Mouse (Mus musculus): ENCODE results near the gene Limch1. TPM values are rescaled to one million over a fixed set of nuclear protein-coding genes. Genes with fewer than 3 reads are reported as not detected.

Limch1 gene
- polyA plus RNA-seq, 1 experiment from 2014 or later: 52.8 TPM

DNA sequence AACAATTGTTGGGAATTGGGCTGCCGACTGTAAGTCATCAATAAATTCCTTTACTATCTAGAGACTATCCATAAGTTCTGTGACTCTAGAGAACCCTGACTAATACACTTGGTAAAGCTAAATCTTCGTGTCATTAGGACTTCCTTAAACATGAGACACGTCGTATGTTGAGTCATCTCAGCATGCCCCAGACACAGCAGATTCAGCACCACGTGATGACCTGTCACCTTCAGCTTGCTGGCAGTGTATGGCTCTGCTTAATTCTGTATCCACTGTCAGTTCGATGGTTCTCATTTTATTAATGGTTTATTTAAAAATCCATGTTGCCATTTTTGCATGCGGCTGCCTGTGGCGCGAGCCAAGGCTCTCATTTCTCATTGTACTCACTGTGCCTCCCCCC lies 298.3 kb downstream of the Limch1 start:
- peaks cover 27% of the 10 kb centered on the region for H3K36me3 ChIP-seq
- H3K4me3 ChIP-seq: no peak overlapping the region
- ATAC-seq (ENCODE audit: low read depth): no peak
- H3K4me2 ChIP-seq: no peak overlapping the region
- no peaks in the 10 kb centered on the region for H3K4me1 ChIP-seq (replicated peaks)
- 87% methylated on average over 9 of the region's 9 CpGs for WGBS
- H3K9ac ChIP-seq: no peak overlapping the region
- no peak overlapping the region for H3K27ac ChIP-seq (replicated peaks)
- H3K27me3 ChIP-seq: no peaks in the 10 kb centered on the region
- no peaks in the 10 kb centered on the region for H3K9me3 ChIP-seq

DNA sequence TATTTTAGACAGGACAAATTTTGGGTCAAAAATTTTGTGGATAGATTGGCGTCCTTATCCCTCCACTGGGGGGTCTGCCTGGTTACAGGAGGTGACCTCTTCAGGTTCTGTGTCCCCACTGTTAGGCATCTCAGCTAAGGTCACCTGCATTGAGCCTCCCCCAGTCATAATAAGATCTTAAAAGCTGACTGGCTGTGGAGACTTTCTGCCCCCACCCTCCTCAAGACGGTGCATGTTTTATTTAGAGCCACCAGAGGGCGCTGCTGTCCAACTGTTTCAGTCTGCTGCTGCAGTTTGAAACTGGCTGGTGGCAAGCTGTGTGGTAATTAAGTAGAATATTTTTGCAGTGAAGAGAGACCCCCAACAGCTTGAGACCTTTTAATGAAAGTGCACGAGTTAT lies 302.4 kb downstream of the Limch1 start:
- peaks cover 39% of the 10 kb centered on the region for H3K36me3 ChIP-seq
- peak; percentile 54; the same call in 1 of the 2 replicates for ATAC-seq (ENCODE audit: low read depth)
- H3K9me3 ChIP-seq: no peaks in the 10 kb centered on the region
- H3K9ac ChIP-seq: no peak overlapping the region
- no peak overlapping the region for H3K4me3 ChIP-seq
- H3K27me3 ChIP-seq: no peaks in the 10 kb centered on the region
- no peaks in the 10 kb centered on the region for H3K4me1 ChIP-seq (replicated peaks)
- no peak overlapping the region for H3K4me2 ChIP-seq
- WGBS: 19% methylated on average over 4 of the region's 4 CpGs
- no peak overlapping the region for H3K27ac ChIP-seq (replicated peaks)

DNA sequence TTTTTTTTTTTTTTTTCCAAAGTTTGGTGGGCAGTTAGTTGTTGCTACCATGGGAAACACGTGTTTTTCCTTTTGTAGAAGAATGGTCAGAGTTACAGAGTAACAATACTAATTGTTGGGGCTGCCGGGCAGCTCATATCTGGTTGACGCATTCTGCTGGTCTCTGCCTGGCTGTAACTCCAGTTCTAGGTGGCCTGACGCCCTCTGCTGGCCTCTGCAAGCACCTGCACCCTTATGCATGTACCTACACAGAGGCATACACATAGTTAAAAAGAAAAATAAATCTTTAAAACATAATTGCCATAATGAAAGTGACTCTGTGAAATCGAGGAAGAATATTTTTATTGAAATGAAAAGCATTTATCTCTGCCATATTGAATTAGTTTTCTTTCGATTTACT lies 312.2 kb downstream of the Limch1 start:
- H3K36me3 ChIP-seq: no peaks in the 10 kb centered on the region; the same call in none of the 2 replicates
- no peak overlapping the region for H3K4me3 ChIP-seq
- H3K4me2 ChIP-seq: no peak overlapping the region
- H3K27ac ChIP-seq (replicated peaks): no peak overlapping the region
- H3K4me1 ChIP-seq (replicated peaks): peaks cover 12% of the 10 kb centered on the region
- H3K9ac ChIP-seq: no peak overlapping the region
- 88% methylated on average over 6 of the region's 6 CpGs for WGBS
- no peak for ATAC-seq (ENCODE audit: low read depth)
- no peaks in the 10 kb centered on the region for H3K9me3 ChIP-seq
- no peaks in the 10 kb centered on the region for H3K27me3 ChIP-seq

DNA sequence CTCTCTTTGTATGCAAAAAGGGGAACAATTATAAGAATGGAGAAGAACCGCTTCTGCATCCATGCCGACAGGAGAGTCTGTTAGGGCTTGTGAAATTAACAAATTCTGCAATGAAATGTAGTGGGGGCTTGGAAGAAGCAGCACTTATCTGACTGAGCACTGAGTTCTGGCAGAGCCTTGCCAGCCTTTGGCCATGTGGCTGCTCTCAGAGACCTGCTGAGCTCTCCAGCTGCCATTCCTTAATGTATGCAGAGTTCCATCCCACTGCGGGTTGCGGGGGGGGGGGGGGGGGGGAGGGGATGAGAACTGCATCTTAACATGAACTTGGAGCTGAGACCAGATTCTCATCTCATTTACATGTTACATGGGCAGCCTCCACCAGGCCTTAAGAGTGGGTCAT lies 314.9 kb downstream of the Limch1 start:
- H3K4me3 ChIP-seq: no peak overlapping the region
- H3K27ac ChIP-seq (replicated peaks): no peak overlapping the region
- peaks cover 12% of the 10 kb centered on the region for H3K4me1 ChIP-seq (replicated peaks)
- ATAC-seq (ENCODE audit: low read depth): no peak
- no peaks in the 10 kb centered on the region for H3K9me3 ChIP-seq
- WGBS: 38% methylated on average over 4 of the region's 4 CpGs
- H3K36me3 ChIP-seq: no peaks in the 10 kb centered on the region
- no peak overlapping the region for H3K4me2 ChIP-seq
- H3K9ac ChIP-seq: no peak overlapping the region
- H3K27me3 ChIP-seq: no peaks in the 10 kb centered on the region

DNA sequence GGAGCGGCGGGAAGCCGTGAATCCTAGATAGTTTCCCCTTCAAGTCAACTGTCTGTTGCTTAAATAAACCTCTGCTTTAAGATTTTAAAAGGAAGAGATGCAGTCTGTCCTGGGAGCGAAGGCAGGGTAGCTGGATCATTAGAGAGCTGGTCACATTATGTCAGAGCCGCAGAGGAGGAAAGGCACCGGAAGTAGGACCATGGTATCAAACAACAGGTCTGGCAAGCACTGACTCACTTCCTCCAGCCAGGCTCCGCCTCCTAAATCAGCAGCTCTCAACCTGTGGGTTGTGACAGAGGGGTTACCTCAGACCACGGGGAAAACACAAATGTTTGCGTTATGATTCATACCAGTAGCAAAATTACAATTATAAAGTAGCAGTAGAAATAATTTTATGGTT lies 318.0 kb downstream of the Limch1 start:
- Histone ChIP-seq H3K9me3 (no peaks in the 10 kb centered on the region), H3K27ac (replicated peaks) (no peak overlapping the region), H3K9ac (no peak overlapping the region), H3K4me3 (no peak overlapping the region), H3K4me2 (no peak overlapping the region), H3K36me3 (no peaks in the 10 kb centered on the region), H3K4me1 (replicated peaks) (peaks cover 5% of the 10 kb centered on the region), H3K27me3 (no peaks in the 10 kb centered on the region)
- 90% methylated on average over 9 of the region's 9 CpGs for WGBS
- no peak for ATAC-seq (ENCODE audit: low read depth)

DNA sequence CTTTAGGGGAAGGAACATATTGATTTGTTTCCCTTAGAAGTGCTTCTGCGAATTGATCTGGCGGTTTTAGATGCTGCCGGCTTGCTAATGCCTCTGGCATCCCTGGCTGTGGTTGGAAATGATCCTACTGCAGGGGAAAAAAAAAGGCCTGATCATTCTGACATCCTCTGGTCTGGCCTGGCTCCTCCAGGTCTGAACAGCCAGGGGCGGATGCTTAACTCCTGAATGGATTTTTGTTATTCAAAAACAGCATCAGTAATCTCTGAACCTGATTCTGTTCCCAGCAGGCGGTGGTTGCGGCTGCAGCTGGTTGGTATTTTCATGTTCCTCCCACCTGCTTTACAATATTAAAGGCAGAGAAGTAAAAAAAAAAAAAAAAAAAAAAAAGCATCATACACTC lies 337.5 kb downstream of the Limch1 start:
- ATAC-seq (ENCODE audit: low read depth): no peak
- Histone ChIP-seq H3K9ac (no peak overlapping the region), H3K4me3 (no peak overlapping the region), H3K27ac (replicated peaks) (no peak overlapping the region), H3K9me3 (no peaks in the 10 kb centered on the region), H3K4me1 (replicated peaks) (peaks cover 6% of the 10 kb centered on the region; the same call in 1 of the 2 replicates), H3K27me3 (peaks cover 48% of the 10 kb centered on the region), H3K4me2 (no peak overlapping the region), H3K36me3 (no peaks in the 10 kb centered on the region)
- 39% methylated on average over 6 of the region's 6 CpGs for WGBS

DNA sequence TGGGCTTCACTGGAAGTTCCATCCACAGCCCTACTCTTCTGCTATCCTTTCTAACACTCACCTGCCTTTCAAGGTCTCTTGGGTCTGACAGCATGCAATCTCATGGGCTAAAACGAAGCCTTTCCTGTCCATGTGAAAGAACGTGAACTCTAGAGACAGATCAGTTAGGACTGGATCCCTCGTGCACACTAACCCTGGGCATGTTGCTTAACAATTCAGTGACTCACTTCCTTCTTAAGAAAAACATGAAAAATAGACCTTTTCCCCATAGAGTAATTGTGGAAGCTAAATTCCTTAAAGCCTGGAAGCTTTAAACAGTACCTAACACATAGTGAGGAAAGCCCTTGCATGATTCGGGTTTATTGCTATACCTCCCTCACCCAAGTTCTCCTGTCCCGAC lies 345.2 kb downstream of the Limch1 start:
- Histone ChIP-seq H3K4me1 (replicated peaks) (0 out of 2 replicates have a peak, but pooled peaks cover under 1% of the 10 kb centered on the region), H3K27ac (replicated peaks) (no peak overlapping the region), H3K36me3 (no peaks in the 10 kb centered on the region), H3K9me3 (no peaks in the 10 kb centered on the region), H3K27me3 (peaks cover 83% of the 10 kb centered on the region), H3K4me3 (no peak overlapping the region), H3K4me2 (no peak overlapping the region), H3K9ac (no peak overlapping the region)
- WGBS: 80% methylated on average over 5 of the region's 5 CpGs
- no peak for ATAC-seq (ENCODE audit: low read depth)

DNA sequence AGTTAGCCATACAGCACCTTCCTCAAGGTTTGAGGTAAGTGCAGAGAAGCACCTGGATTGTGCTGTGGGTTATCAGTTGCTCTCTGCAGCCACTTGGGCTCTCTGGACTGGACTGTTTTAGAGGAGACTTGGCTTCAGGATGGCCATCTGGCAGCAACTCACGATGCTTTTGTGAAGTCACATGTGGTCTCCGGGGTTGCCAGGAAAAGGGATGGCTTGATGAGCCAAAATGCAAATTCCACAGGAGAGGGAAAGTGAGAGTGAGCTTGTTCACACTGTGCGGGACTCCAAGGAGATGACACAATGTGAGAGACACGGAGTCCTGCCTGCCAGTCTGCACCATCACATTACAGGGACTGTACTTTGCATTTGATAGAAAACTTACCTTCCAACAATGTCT lies 346.1 kb downstream of the Limch1 start:
- peaks cover 6% of the 10 kb centered on the region for H3K4me1 ChIP-seq (replicated peaks)
- no peak overlapping the region for H3K27ac ChIP-seq (replicated peaks)
- 0 out of 2 replicates have a peak, but pooled peaks have one; percentile 32 for ATAC-seq (ENCODE audit: low read depth)
- H3K9me3 ChIP-seq: no peaks in the 10 kb centered on the region
- H3K4me2 ChIP-seq: no peak overlapping the region
- H3K4me3 ChIP-seq: no peak overlapping the region
- no peaks in the 10 kb centered on the region for H3K36me3 ChIP-seq
- H3K27me3 ChIP-seq: peaks cover 90% of the 10 kb centered on the region
- no peak overlapping the region for H3K9ac ChIP-seq
- WGBS: 21% methylated on average over 4 of the region's 4 CpGs

DNA sequence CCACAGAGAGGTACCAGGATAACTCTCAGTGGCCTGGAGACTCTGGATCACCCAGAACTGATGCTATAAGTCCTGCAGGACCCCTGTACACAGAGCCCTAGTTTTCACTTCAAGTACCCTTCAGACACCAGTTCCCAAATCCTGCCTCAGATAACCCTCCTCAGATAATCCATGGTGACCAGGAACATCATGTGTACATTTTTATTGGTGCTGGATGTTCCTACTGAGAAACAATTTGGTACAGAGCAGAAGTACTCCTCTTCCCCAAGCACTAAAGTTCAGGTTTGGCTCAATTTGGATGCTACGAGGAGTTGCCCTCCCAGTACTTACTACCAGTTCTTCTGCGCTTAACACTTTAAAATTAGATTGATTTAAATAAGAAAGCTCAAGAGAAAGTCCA lies 348.4 kb downstream of the Limch1 start:
- Histone ChIP-seq H3K4me3 (no peak overlapping the region), H3K9ac (no peak overlapping the region), H3K27me3 (peaks cover 97% of the 10 kb centered on the region), H3K4me2 (no peak overlapping the region), H3K36me3 (no peaks in the 10 kb centered on the region), H3K9me3 (no peaks in the 10 kb centered on the region), H3K27ac (replicated peaks) (no peak overlapping the region), H3K4me1 (replicated peaks) (peaks cover 6% of the 10 kb centered on the region)
- ATAC-seq (ENCODE audit: low read depth): no peak
- WGBS: 10% methylated on average over 2 of the region's 2 CpGs

DNA sequence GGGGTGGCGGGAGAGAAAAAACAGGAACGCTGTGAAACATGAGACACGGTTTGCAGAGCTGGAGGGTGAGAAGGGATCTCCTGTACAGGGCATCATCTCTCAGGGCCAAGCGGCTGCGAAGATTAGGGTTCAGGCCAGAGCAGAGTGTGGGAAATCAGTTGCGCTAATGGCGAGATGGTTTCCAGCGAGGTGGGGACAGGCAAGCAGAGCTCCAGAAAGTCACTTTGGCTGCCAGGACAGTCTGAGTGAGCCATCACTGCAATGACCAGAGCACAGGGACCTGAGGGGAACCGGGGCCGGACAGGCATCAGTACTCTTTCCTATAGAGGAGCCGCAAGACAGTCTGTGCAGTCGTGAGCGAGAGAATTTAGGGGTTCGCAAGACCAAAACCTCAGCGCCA lies 349.5 kb downstream of the Limch1 start:
- Histone ChIP-seq H3K27ac (replicated peaks) (no peak overlapping the region), H3K4me3 (no peak overlapping the region), H3K36me3 (no peaks in the 10 kb centered on the region), H3K9me3 (no peaks in the 10 kb centered on the region), H3K9ac (no peak overlapping the region), H3K4me2 (no peak overlapping the region), H3K4me1 (replicated peaks) (peaks cover 6% of the 10 kb centered on the region), H3K27me3 (peaks cover 98% of the 10 kb centered on the region)
- ATAC-seq (ENCODE audit: low read depth): no peak
- WGBS: 2% methylated on average over 15 of the region's 15 CpGs

DNA sequence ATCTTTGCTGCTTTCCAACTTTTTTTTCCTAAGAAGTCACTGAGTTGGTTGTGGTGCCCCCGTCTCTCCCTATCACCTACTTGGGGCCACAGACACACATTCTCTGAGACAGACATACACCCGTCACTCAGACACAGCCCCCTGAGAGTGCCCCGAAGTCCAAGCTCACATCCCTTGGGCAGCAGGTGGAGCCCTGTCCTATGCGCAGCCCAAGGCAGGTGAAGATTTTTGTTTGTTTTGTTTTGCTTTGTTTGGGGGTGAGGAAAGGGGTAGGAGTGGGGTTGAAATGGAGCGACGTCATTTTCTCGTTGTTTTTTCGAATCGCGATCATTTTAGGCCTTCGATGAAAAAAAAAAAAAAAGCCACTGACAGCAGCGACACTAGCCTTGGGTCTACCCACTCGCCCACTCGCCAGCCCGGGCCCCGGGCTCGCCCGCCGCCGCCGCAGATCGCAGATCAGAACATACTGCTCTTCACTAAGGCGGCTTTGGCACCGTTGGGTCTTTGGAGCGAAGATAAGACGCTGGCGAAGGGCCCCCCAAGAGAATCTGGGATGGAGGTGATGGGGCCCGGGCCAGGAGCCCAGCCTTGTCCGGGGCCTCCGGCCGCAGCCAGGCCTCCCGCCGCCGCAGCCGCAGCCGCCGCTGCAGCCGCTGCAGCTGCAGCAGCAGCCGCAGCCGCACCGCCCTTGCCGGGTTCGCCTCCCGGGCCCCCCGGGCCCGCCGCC lies 350.2 kb downstream of the Limch1 start:
- ATAC-seq (ENCODE audit: low read depth): no peak
- Histone ChIP-seq H3K27ac (replicated peaks) (no peak overlapping the region), H3K4me1 (replicated peaks) (peaks cover 6% of the 10 kb centered on the region), H3K9me3 (no peaks in the 10 kb centered on the region), H3K27me3 (peaks cover 98% of the 10 kb centered on the region), H3K36me3 (no peaks in the 10 kb centered on the region), H3K4me3 (peak overlapping the region; percentile 16), H3K9ac (no peak overlapping the region), H3K4me2 (peak overlapping the region; percentile 37)
- under 1% methylated on average over 47 of the region's 47 CpGs for WGBS

DNA sequence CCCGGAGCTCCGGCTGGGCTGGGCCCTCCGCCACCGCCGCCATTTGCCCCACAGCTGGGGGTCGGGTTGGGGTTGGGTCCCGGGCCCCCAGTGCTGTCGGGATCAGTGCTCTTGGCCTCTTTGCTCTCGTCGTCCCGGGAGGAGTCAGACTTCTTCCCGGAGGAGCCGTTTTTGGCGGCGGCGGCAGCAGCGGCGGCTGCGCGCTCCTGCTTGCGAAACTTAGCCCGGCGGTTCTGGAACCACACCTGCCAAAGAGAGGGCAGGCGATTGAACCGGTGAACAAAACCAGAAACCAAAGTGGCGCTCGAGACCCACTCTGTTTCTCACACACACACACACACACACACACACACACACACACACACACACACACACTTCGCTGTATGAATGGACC lies 350.7 kb downstream of the Limch1 start:
- Histone ChIP-seq H3K4me1 (replicated peaks) (peaks cover 6% of the 10 kb centered on the region), H3K4me2 (peak overlapping the region; percentile 37), H3K27me3 (peaks cover 98% of the 10 kb centered on the region), H3K4me3 (peak overlapping the region; percentile 16), H3K9ac (no peak overlapping the region), H3K36me3 (no peaks in the 10 kb centered on the region), H3K27ac (replicated peaks) (no peak overlapping the region), H3K9me3 (no peaks in the 10 kb centered on the region)
- ATAC-seq (ENCODE audit: low read depth): no peak
- WGBS: under 1% methylated on average over 27 of the region's 28 CpGs
